Mouse (Mus musculus) heart, postnatal 14 days (tissue): ENCODE results near the gene Cyp2t4. TPM values are rescaled to one million over a fixed set of nuclear protein-coding genes. Genes with fewer than 3 reads are reported as not detected.

Experiments
- microRNA-seq, 2 experiments: library from miRNA; unstranded; fragments of <30 nt; microRNA quantifications; one replicate each; pipeline ENCODE4 v1.2.0; 2021 to 2022
- total RNA-seq, 2 experiments: library from RNA; stranded (reverse); gene quantifications; 2 replicates each; pipeline ENCODE4 v1.2.3; 2021

Gene Cyp2t4
- total RNA-seq, 2 experiments from 2014 or later: not detected

Small RNA genes lying within 50 kb of the gene (microRNA-seq; reads per million reads assigned to microRNA genes)
- 0 to 0.12 reads per million in 2 experiments for gene Mir1191
- 0.36 to 0.54 reads per million in 2 experiments for gene Mir3101

Other genes starting within 250 kb of the Cyp2t4 start
- not detected for gene Cyp2a22, start 214.3 kb upstream of the Cyp2t4 start, total RNA-seq
- under 1 TPM in 1 of 2 experiments, not detected in 1; 0.17 TPM for gene Cyp2a12, start 124.6 kb upstream of the Cyp2t4 start, total RNA-seq
- gene Cyp2f2, start 33.8 kb upstream of the Cyp2t4 start, total RNA-seq: 10 to 100 TPM in 1 of 2 experiments, under 1 TPM in 1; 0.12 to 25.5 TPM
- gene Egln2, start 13.1 kb downstream of the Cyp2t4 start, total RNA-seq: 10 to 100 TPM; 60.1 to 60.6 TPM
- gene Rab4b, start 25.2 kb downstream of the Cyp2t4 start, total RNA-seq: 10 to 100 TPM; 21.9 to 22.1 TPM
- gene Gm21983, start 27.4 kb downstream of the Cyp2t4 start, total RNA-seq: not detected
- not detected for gene Mia, start 27.4 kb downstream of the Cyp2t4 start, total RNA-seq
- 10 to 100 TPM; 12.3 to 12.5 TPM for gene BC024978, start 42.1 kb downstream of the Cyp2t4 start, total RNA-seq
- 10 to 100 TPM; 38.9 to 47.7 TPM for gene Snrpa, start 42.6 kb downstream of the Cyp2t4 start, total RNA-seq
- gene Itpkc, start 74.9 kb downstream of the Cyp2t4 start, total RNA-seq: 1 to 10 TPM; 4.5 to 5.5 TPM
- gene Coq8b, start 79.3 kb downstream of the Cyp2t4 start, total RNA-seq: 1 to 10 TPM; 7.0 to 8.8 TPM
- gene Numbl, start 104.7 kb downstream of the Cyp2t4 start, total RNA-seq: 1 to 10 TPM; 7.9 to 8.5 TPM
- 100 to 1,000 TPM; 354 to 358 TPM for gene Ltbp4, start 184.0 kb downstream of the Cyp2t4 start, total RNA-seq
- 1 to 10 TPM; 8.6 to 9.7 TPM for gene Shkbp1, start 202.3 kb downstream of the Cyp2t4 start, total RNA-seq
- under 1 TPM in 1 of 2 experiments, not detected in 1; 0.76 TPM for gene Gm20479, start 203.7 kb downstream of the Cyp2t4 start, total RNA-seq